Mouse (Mus musculus): ENCODE measurements around the gene Kcnk7.

GRCm38 (mm10) chr19:5710068-5710467 is 5.9 kb downstream of the Kcnk7 start:
- no peak for TF ChIP-seq POLR2A (IDR thresholded peaks at IDR 0.05; ENCODE audit: control insufficient read depth, extremely low read depth, insufficient read depth, low read length, poor library complexity)
- no peak for TF ChIP-seq CTCF (IDR thresholded peaks at IDR 0.05; ENCODE audit: borderline replicate concordance, control insufficient read depth, extremely low read depth, insufficient read depth, low read length, poor library complexity)

All from thymus, adult 2 months (tissue).